Mouse (Mus musculus) testis, adult 2 months (tissue): ENCODE measurements around the gene Pcgf2. TPM values are rescaled to one million over a fixed set of nuclear protein-coding genes. Genes with fewer than 3 reads are reported as not detected.
A peak's percentile ranks its signal among the peaks of the same experiment; 100 is the strongest.
"Not testable (repeated sequence)": the region's sequence is repeated elsewhere in the genome, so short reads cannot be mapped to it uniquely, and the experiment has no call there.

Experiments
- H3K27ac ChIP-seq: fragments of 200-500 bp; 2 replicates; pipeline ENCODE4 v1.5.1; 2012; ENCODE audit warnings: low read depth, low read length; ENCODE audit not compliant: control insufficient read depth, insufficient read depth
- H3K27me3 ChIP-seq: fragments of 200-500 bp; 2 replicates; pipeline ENCODE4 v1.6.1; 2012; ENCODE audit warnings: mild to moderate bottlenecking, low read length, moderate library complexity; ENCODE audit not compliant: control insufficient read depth, insufficient read depth
- H3K36me3 ChIP-seq: fragments of 200-500 bp; 2 replicates; pipeline ENCODE4 v1.6.1; 2012; ENCODE audit warnings: mild to moderate bottlenecking, low read length; ENCODE audit not compliant: control insufficient read depth, insufficient read depth
- H3K4me1 ChIP-seq: fragments of 200-500 bp; 2 replicates; pipeline ENCODE4 v1.6.1; 2012; ENCODE audit warnings: low read length; ENCODE audit not compliant: control insufficient read depth, insufficient read depth
- H3K4me3 ChIP-seq: fragments of 200-500 bp; 2 replicates; pipeline ENCODE4 v1.5.1; 2012; ENCODE audit warnings: low read depth, mild to moderate bottlenecking, low read length, moderate library complexity, mixed read lengths; ENCODE audit not compliant: control insufficient read depth
- CTCF ChIP-seq: fragments of 200-500 bp; IDR thresholded peaks from 2 replicates; pipeline ENCODE4 v1.5.1; 2012; ENCODE audit warnings: low read depth, mild to moderate bottlenecking, inconsistent platforms, low read length, moderate library complexity; ENCODE audit not compliant: control insufficient read depth, insufficient read depth, insufficient replicate concordance
- POLR2A ChIP-seq: fragments of 200-500 bp; IDR thresholded peaks from 2 replicates; pipeline ENCODE4 v1.6.1; 2012; ENCODE audit warnings: low read depth, mild to moderate bottlenecking, inconsistent platforms, low read length, moderate library complexity; ENCODE audit not compliant: control insufficient read depth
- polyA plus RNA-seq: library from polyadenylated mRNA; depleted of rRNA; stranded (reverse); fragments of >200 nt; gene quantifications from 2 replicates; pipeline ENCODE4 v1.2.3, GENCODE M21; 2012

Gene Pcgf2
- polyA plus RNA-seq, 1 experiment, result 6.4 TPM

DNA sequence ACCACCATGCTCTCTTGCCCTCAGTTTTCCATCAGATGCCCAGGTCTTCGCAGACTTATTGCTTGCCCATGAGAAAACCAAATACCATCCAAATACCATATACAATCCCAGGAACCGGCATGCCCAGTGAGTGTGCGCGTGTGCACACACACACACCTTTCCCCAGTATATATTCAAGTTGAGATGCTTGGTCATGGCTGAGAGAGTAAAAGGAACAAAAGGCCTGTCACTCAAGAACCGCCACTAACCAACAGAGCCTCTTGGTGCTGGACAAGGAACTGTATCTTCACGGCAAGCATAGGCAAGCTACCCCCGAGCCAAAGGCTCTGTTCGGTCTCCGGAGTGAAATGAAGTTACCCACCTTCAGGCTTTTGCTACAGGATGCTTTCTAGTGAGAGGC is 42.3 kb upstream of the Pcgf2 start:
- TF ChIP-seq POLR2A (no peak), CTCF (no peak)
- H3K27ac ChIP-seq, result no peak overlapping the region
- H3K4me3 ChIP-seq, result no peak overlapping the region
- no peaks in the 10 kb centered on the region; the same call in 1 of the 2 replicates for H3K36me3 ChIP-seq
- H3K4me1 ChIP-seq, result peaks cover 17% of the 10 kb centered on the region
- H3K27me3 ChIP-seq, result no peaks in the 10 kb centered on the region

DNA sequence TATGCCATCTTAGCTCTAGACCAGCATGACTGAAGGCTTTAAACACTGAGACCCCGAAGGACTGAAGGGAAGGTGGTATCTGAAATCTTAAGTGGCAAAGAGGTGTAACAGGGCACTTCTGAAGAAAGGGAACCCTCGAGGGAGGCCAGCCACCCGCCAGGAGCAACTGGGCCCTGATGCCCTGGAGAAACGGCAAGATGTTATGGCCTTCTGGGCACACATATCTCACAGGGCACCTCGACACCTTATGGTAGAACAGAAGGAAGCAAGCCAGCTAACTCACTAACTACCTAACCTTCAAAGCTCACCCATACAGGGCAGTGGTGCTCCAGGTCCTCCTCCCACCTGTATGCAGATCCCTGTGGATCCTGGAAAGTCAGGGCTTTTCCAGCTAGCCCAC is 41.9 kb upstream of the Pcgf2 start:
- H3K4me1 ChIP-seq, result peaks cover 17% of the 10 kb centered on the region
- no peak overlapping the region for H3K4me3 ChIP-seq
- H3K27ac ChIP-seq, result no peak overlapping the region
- no peaks in the 10 kb centered on the region; the same call in 1 of the 2 replicates for H3K36me3 ChIP-seq
- no peak for TF ChIP-seq POLR2A
- no peak for TF ChIP-seq CTCF
- no peaks in the 10 kb centered on the region for H3K27me3 ChIP-seq

DNA sequence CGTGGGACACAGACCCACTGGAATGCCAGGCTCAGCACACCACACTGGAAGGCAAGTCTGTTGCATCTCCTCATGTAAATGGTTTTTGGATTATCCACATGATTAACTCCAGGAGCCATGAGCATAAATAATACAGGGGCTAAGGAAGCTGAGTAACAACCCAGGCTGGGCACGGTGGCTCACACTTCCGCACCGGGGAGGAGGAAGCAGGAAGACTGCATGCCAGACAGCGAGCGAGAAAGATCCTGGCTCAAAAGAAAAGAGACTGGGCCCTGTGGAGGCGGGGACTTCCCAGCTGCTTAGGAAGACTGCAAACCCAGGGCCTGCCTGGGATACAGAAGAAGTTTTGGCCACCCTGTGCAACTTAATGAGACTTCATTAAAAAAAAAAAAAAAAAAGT is 39.9 kb upstream of the Pcgf2 start:
- Histone ChIP-seq H3K27me3 (no peaks in the 10 kb centered on the region), H3K4me3 (no peak overlapping the region), H3K36me3 (no peaks in the 10 kb centered on the region), H3K4me1 (peaks cover 12% of the 10 kb centered on the region), H3K27ac (no peak overlapping the region)
- TF ChIP-seq POLR2A (no peak), CTCF (no peak)

DNA sequence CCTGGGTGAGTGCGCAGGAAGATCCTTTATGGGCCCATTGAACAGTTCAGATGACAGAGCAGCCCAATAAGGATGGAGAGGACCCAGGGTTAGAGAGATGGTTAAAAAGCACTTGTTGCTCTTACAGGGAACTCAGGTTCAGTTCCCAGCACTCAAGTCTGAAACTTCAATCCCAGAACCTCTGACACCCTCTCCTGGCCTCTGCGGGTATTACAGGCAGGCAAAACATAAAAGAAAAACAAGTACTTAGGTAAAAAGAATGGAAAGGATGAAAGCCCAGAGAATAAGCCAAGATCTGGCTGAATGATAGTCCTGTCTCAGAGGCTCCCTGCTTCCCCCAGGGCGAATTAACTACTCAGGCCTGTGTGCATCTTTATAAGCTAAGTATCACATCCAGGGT is 38.9 kb upstream of the Pcgf2 start:
- Histone ChIP-seq H3K36me3 (no peaks in the 10 kb centered on the region), H3K4me1 (peaks cover 11% of the 10 kb centered on the region), H3K27me3 (no peaks in the 10 kb centered on the region), H3K27ac (no peak overlapping the region), H3K4me3 (no peak overlapping the region)
- TF ChIP-seq POLR2A (no peak), CTCF (no peak)

DNA sequence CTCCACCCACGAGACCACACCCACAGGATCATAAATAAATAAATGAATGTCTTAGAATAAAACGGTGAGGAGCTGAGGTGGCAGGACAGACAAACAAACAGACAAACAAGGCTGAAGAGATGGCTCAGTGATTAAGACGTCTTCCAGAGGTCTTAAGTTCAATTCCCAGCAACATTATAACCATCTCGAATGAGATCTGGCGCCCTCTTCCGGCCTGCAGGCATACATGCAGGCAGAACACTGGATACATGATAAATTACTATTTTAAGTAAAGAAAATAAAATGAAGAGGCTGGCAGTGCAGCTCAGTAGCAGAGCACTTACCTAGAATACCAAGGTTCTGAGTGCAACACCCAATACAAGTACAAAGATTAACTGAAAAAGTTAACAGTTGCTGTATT is 38.4 kb upstream of the Pcgf2 start:
- TF ChIP-seq POLR2A (no peak), CTCF (peak; percentile 37; the same call in 1 of the 2 replicates)
- H3K27me3 ChIP-seq, result no peaks in the 10 kb centered on the region
- no peaks in the 10 kb centered on the region for H3K36me3 ChIP-seq

DNA sequence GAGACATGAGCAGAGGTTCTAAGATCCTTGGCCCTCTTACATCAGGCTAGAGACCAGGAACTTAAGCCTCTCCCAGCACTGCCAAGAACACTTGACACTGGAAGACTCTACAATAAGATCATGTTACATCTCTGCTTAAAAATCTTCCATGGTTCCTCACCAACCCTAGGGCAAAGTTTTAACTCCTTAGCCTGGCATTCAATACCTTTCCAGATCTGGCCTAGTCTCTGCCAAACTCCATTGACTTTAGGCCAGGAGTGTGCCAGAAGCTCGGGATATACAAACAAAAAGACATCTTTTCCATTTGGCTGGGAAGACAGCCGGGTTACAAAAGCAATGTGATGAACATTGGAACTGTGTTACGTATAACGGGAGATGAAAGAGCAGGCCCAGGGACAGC is 37.3 kb upstream of the Pcgf2 start:
- Histone ChIP-seq H3K4me3 (no peak overlapping the region), H3K27ac (no peak overlapping the region), H3K36me3 (no peaks in the 10 kb centered on the region), H3K4me1 (no peaks in the 10 kb centered on the region), H3K27me3 (no peaks in the 10 kb centered on the region)
- no peak for TF ChIP-seq CTCF
- TF ChIP-seq POLR2A, result no peak

More for the DNA sequence above, 38.4 kb upstream of the Pcgf2 start:
- no peak overlapping the region for H3K27ac ChIP-seq
- no peak overlapping the region for H3K4me3 ChIP-seq
- peaks cover 8% of the 10 kb centered on the region for H3K4me1 ChIP-seq

DNA sequence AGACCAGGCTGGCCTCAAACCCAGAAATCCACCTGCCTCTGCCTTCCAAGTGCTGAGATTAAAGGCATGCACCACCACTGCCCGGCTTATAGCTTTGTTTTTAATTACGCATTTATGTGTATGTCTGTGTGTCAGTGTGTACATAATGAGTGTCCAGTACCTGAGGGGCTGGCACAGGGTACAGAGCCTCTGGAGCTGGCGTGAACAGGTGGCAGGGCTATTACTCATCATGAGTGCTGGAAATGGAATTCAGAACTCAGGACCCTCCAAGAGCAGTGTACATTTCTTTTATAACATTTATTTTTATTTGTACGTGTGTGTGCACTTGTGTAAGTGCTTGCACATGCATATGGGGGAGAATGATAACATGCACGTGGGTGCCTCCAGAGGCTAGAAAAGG is 36.3 kb upstream of the Pcgf2 start:
- H3K4me3 ChIP-seq, result no peak overlapping the region
- H3K36me3 ChIP-seq, result no peaks in the 10 kb centered on the region
- H3K27ac ChIP-seq, result no peak overlapping the region
- no peak for TF ChIP-seq CTCF
- no peak for TF ChIP-seq POLR2A
- H3K27me3 ChIP-seq, result no peaks in the 10 kb centered on the region
- no peaks in the 10 kb centered on the region for H3K4me1 ChIP-seq

DNA sequence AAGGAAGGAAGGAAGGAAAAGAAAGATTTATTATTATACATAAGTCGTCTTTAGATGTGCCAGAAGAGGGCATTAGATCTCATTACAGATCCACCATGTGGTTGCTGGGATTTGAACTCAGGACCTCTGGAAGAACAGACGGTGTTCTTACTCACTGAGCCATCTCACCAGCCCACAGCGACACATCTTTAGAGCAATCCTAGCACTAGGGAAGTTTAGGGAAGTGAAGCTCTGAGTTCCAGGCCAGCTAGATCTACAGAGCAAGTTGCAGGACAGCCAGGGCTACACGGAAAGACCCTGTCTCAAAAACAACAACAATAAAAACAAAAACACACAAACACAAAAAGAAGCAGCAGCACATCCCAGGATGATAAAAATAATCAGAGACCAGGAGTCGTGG is 34.5 kb upstream of the Pcgf2 start:
- not testable (repeated sequence) for H3K4me1 ChIP-seq, H3K4me3 ChIP-seq, H3K27ac ChIP-seq, H3K27me3 ChIP-seq, H3K36me3 ChIP-seq
